Comparison of ENCODE assay signal across 9 mouse cellular contexts in the genomic region with DNA sequence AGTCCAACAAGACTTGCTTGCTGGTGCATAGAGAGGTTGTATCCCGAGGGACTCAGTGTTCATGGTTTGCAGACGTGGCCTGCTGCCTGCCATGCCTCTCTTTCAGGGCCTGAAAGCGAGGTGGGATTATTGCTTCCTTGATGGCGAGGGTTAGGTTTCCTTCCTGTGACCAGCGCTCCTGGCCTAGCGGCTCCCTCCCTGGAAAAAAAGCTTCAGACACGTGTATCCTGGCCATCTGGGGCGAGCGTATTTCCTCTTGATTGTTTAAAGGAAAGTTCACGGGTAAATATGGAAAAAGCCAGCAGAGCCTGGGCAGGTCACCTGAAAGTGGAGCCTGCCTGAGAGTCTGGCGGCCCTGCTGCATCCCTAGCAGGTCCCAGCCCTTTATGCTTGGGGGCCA.
A peak's percentile ranks its signal among the peaks of the same experiment; 100 is the strongest.
DNase-seq lines count a peak whose midpoint lies in the region; ATAC-seq and TF ChIP-seq lines count a peak whose summit lies in the region.
"Had no signal": no experiment of that assay in that cellular context is flagged by ENCODE, and none has a peak within 500 bp of the region (broad histone marks: within the 10 kb centered on the region; RNA-seq: fewer than 3 reads in every experiment).

No protein-coding gene starts in this region.

- peak; percentile 40; the same call in 1 of the 2 replicates for ATAC-seq in heart, embryonic 14.5 days (ENCODE audit: insufficient number of reproducible peaks, insufficient read depth, low FRiP score, low read depth)
- no peak for ATAC-seq in hindbrain, embryonic 11.5 days (ENCODE audit: low FRiP score)
- ATAC-seq: liver, postnatal 0 days had no signal

- no peaks in the 10 kb centered on the region; the same call in 1 of the 2 replicates for H3K4me1 ChIP-seq in lung, adult 2 months (ENCODE audit: control insufficient read depth, insufficient read depth, low read length)
- H3K4me1 ChIP-seq in heart, embryonic 14.5 days (ENCODE audit: control insufficient read depth in 2 of 2, insufficient read depth in 2 of 2, low read length in 2 of 2), result peaks cover 11 to 17% of the 10 kb centered on the region in 2 experiments
- no peaks in the 10 kb centered on the region for H3K4me1 ChIP-seq in hindbrain, embryonic 11.5 days (replicated peaks; ENCODE audit: control insufficient read depth, insufficient read depth, low read length)

- H3K4me3 ChIP-seq in lung, adult 2 months (replicated peaks; ENCODE audit: extremely low read depth, low read depth, low read length), result no peak overlapping the region
- no peak overlapping the region for H3K4me3 ChIP-seq in heart, embryonic 14.5 days (ENCODE audit: control insufficient read depth in 1 of 2, insufficient read depth in 1 of 2, low read depth in 1 of 2, low read length in 2 of 2)
- H3K4me3 ChIP-seq in hindbrain, embryonic 11.5 days (ENCODE audit: low read depth, low read length), result no peak overlapping the region

- H3K4me2 ChIP-seq in heart, embryonic 14.5 days (ENCODE audit: low read length), result no peak overlapping the region
- no peak overlapping the region for H3K4me2 ChIP-seq in hindbrain, embryonic 11.5 days (replicated peaks; ENCODE audit: low read depth, low read length)

- no peak overlapping the region for H3K9ac ChIP-seq in heart, embryonic 14.5 days (ENCODE audit: low read length)
- H3K9ac ChIP-seq in hindbrain, embryonic 11.5 days (ENCODE audit: low read depth, low read length), result no peak overlapping the region
- H3K9ac ChIP-seq: liver, postnatal 0 days had no signal

- no peaks in the 10 kb centered on the region for H3K27me3 ChIP-seq in heart, embryonic 14.5 days (ENCODE audit: control insufficient read depth, insufficient read depth, low read length)
- no peaks in the 10 kb centered on the region for H3K27me3 ChIP-seq in hindbrain, embryonic 11.5 days (ENCODE audit: control insufficient read depth, insufficient read depth, low read length)

- DNase-seq in lung, adult 18-20 months, result peak; percentile 10 to 13
- DNase-seq in lung, adult 2 months, result no peak
- peak; percentile 73 for DNase-seq in kidney, postnatal 14 days
- DNase-seq in mesoderm, embryonic 11.5 days (ENCODE audit: low read depth, low spot score), result peak; percentile 19
- no peak for DNase-seq in hindbrain, embryonic 11.5 days (ENCODE audit: low spot score)
- no peak for DNase-seq in spleen, adult 18-20 months
- DNase-seq in left cerebral cortex, adult 8-10 months (ENCODE audit: low spot score in 2 of 2), result no peak
- DNase-seq: liver, postnatal 0 days had no signal

- peak overlapping the region; percentile 37 to 58; a peak in 3 of 4 replicates for H3K27ac ChIP-seq in heart, embryonic 14.5 days (replicated peaks in 1 of 2; ENCODE audit: control insufficient read depth in 1 of 2, insufficient read depth in 1 of 2, low read depth in 2 of 2, low read length in 2 of 2)
- H3K27ac ChIP-seq in hindbrain, embryonic 11.5 days (ENCODE audit: low read depth, low read length), result no peak overlapping the region

- no peaks in the 10 kb centered on the region for H3K36me3 ChIP-seq in heart, embryonic 14.5 days (ENCODE audit: control insufficient read depth, insufficient read depth, low read length)
- no peaks in the 10 kb centered on the region for H3K36me3 ChIP-seq in hindbrain, embryonic 11.5 days (ENCODE audit: control insufficient read depth, insufficient read depth, low read length)

- no peak for TF ChIP-seq CTCF in lung, adult 2 months (IDR thresholded peaks at IDR 0.05; ENCODE audit: insufficient read depth, low read length)

- no peak for TF ChIP-seq POLR2A in lung, adult 2 months (IDR thresholded peaks at IDR 0.05; ENCODE audit: borderline replicate concordance, extremely low read depth, low read depth, low read length)

- whole genome bisulfite sequencing in lung, adult 2 months, result 45% methylated on average over 11 of the region's 11 CpGs
- WGBS in heart, embryonic 14.5 days, result 57% methylated on average over 11 of the region's 11 CpGs
- 71% methylated on average over 11 of the region's 11 CpGs for WGBS in hindbrain, embryonic 11.5 days

- H3K9me3 ChIP-seq in heart, embryonic 14.5 days (ENCODE audit: control insufficient read depth, low read length), result no peaks in the 10 kb centered on the region
- H3K9me3 ChIP-seq in hindbrain, embryonic 11.5 days (ENCODE audit: control insufficient read depth, low read length), result no peaks in the 10 kb centered on the region

Comparison
In these comparisons a context has a peak if more than half of its experiments do, and no peak if none do; other contexts are left out.
1. DNase-seq: peak in lung, adult 18-20 months (2 of 2), kidney, postnatal 14 days (single experiment) and mesoderm, embryonic 11.5 days (single experiment); none in lung, adult 2 months (single experiment), hindbrain, embryonic 11.5 days (single experiment), spleen, adult 18-20 months (0 of 2) and left cerebral cortex, adult 8-10 months (0 of 2).